21 mouse cellular contexts compared by ENCODE assay signal in the genomic region with DNA sequence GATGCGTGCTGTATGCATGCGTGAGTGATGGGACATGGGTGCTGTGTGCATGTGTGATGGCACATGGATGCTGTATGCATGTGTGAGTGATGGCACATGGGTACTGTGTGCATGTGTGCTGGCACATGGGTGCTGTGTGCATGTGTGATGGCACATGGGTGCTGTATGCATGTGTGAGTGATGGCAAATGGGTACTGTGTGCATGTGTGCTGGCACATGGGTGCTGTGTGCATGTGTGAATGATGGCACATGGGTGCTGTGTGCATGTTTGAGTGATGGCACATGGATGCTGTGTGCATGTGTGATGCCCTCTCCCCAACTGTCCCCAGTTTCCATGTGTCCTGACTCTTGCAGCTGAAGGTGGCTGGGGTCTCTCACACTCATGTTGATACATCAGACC. TPM values are rescaled to one million over a fixed set of nuclear protein-coding genes. Genes with fewer than 3 reads are reported as not detected.
DNase-seq lines count a peak whose midpoint lies in the region; ATAC-seq and TF ChIP-seq lines count a peak whose summit lies in the region.
"Had no signal": no experiment of that assay in that cellular context is flagged by ENCODE, and none has a peak within 500 bp of the region (broad histone marks: within the 10 kb centered on the region; RNA-seq: fewer than 3 reads in every experiment).

No protein-coding gene starts in this region.

- H3K9ac ChIP-seq in midbrain, postnatal 0 days (replicated peaks; ENCODE audit: low read length, poor library complexity, severe bottlenecking), result no peak overlapping the region
- H3K9ac ChIP-seq: embryonic facial prominence, embryonic 13.5 days; embryonic facial prominence, embryonic 15.5 days had no signal

- peaks cover 90% of the 10 kb centered on the region for H3K36me3 ChIP-seq in megakaryocyte, embryonic 14.5 days (replicated peaks; ENCODE audit: low read length)
- H3K36me3 ChIP-seq in G1E (replicated peaks), result peaks cover 96% of the 10 kb centered on the region
- peaks cover 7% of the 10 kb centered on the region for H3K36me3 ChIP-seq in myocyte (ENCODE audit: control insufficient read depth, insufficient read depth)
- peaks cover 86% of the 10 kb centered on the region for H3K36me3 ChIP-seq in midbrain, postnatal 0 days (ENCODE audit: insufficient read depth, low read length)

- H3K79me2 ChIP-seq in myocyte (ENCODE audit: control insufficient read depth, insufficient read depth), result no peaks in the 10 kb centered on the region

- TF ChIP-seq CTCF in G1E (IDR thresholded peaks at IDR 0.05; ENCODE audit: low read depth, low read length), result 0 out of 2 replicates have a peak, but pooled peaks have one; percentile 13
- no peak for TF ChIP-seq CTCF in midbrain, postnatal 0 days (IDR thresholded peaks at IDR 0.05)

- no peak overlapping the region for H3K27ac ChIP-seq in midbrain, postnatal 0 days (ENCODE audit: low read depth, low read length)
- H3K27ac ChIP-seq: embryonic facial prominence, embryonic 13.5 days; embryonic facial prominence, embryonic 15.5 days had no signal

- no peak overlapping the region for H3K4me2 ChIP-seq in myocyte (ENCODE audit: low read depth)
- no peak overlapping the region for H3K4me2 ChIP-seq in midbrain, postnatal 0 days (ENCODE audit: low read depth, low read length, poor library complexity, severe bottlenecking)
- H3K4me2 ChIP-seq: embryonic facial prominence, embryonic 13.5 days; embryonic facial prominence, embryonic 15.5 days had no signal

- TF ChIP-seq POLR2A in myocyte (IDR thresholded peaks at IDR 0.05; ENCODE audit: insufficient read length, low read depth), result peak; percentile 13

- no peaks in the 10 kb centered on the region for H3K9me3 ChIP-seq in megakaryocyte, embryonic 14.5 days
- H3K9me3 ChIP-seq in G1E (replicated peaks), result peaks cover 2% of the 10 kb centered on the region
- no peaks in the 10 kb centered on the region for H3K9me3 ChIP-seq in midbrain, postnatal 0 days (ENCODE audit: low read length)
- H3K9me3 ChIP-seq: embryonic facial prominence, embryonic 13.5 days; embryonic facial prominence, embryonic 15.5 days had no signal

- DNase-seq in G1E (ENCODE audit: low spot score), result no peak
- no peak for DNase-seq in spleen, postnatal 14 days (ENCODE audit: low spot score in 2 of 2)
- DNase-seq in midbrain, postnatal 0 days (ENCODE audit: low spot score), result no peak
- DNase-seq: adrenal gland, adult 8-10 months; adrenal gland, postnatal 14 days; cerebellum, adult 11 months; cerebellum, adult 18-20 months; cerebellum, adult 8-10 months; cerebellum, postnatal 14 days; cerebellum, postnatal 36 days; embryo, embryonic 11 days had no signal

- 98% methylated on average over 2 of the region's 2 CpGs for WGBS in midbrain, postnatal 0 days

- peak overlapping the region; percentile 11 for H3K4me3 ChIP-seq in megakaryocyte, embryonic 14.5 days (replicated peaks)
- H3K4me3 ChIP-seq in G1E (ENCODE audit: low read depth, low read length) (peak overlapping the region; percentile 25; the same call in 1 of the 2 replicates), myocyte (no peak overlapping the region)
- H3K4me3 ChIP-seq in midbrain, postnatal 0 days (ENCODE audit: low read depth, low read length), result no peak overlapping the region
- H3K4me3 ChIP-seq: embryonic facial prominence, embryonic 13.5 days; embryonic facial prominence, embryonic 15.5 days; erythroblast, embryonic 14.5 days had no signal

- H3ac ChIP-seq in myocyte (ENCODE audit: control insufficient read depth, insufficient read length), result no peak overlapping the region

- ATAC-seq in megakaryocyte, adult 5-6 weeks (ENCODE audit: poor library complexity, severe bottlenecking), result no peak
- ATAC-seq in G1E (ENCODE audit: extremely low read depth, insufficient number of reproducible peaks, low FRiP score, poor library complexity, severe bottlenecking), result no peak
- ATAC-seq in midbrain, postnatal 0 days (ENCODE audit: low FRiP score), result no peak; the same call in 1 of the 2 replicates
- ATAC-seq: activated CD4-positive, CD25-positive, alpha-beta regulatory T cell, adult 4 months; forebrain, embryonic 14.5 days; forebrain, embryonic 16.5 days; Patski had no signal

- peaks cover 34% of the 10 kb centered on the region for H3K27me3 ChIP-seq in megakaryocyte, embryonic 14.5 days (replicated peaks)
- no peaks in the 10 kb centered on the region; the same call in 1 of the 2 replicates for H3K27me3 ChIP-seq in G1E (ENCODE audit: insufficient read depth, low read length)
- H3K27me3 ChIP-seq in myocyte (ENCODE audit: control insufficient read depth, insufficient read depth, insufficient read length), result no peaks in the 10 kb centered on the region
- no peaks in the 10 kb centered on the region for H3K27me3 ChIP-seq in midbrain, postnatal 0 days (ENCODE audit: insufficient read depth, low read length)
- H3K27me3 ChIP-seq: embryonic facial prominence, embryonic 13.5 days; embryonic facial prominence, embryonic 15.5 days; Patski had no signal

- peaks cover 13% of the 10 kb centered on the region for H3K4me1 ChIP-seq in megakaryocyte, embryonic 14.5 days
- H3K4me1 ChIP-seq in G1E (ENCODE audit: insufficient read depth, low read depth, low read length), result no peaks in the 10 kb centered on the region; the same call in 1 of the 2 replicates
- H3K4me1 ChIP-seq in midbrain, postnatal 0 days (ENCODE audit: insufficient read depth, low read length), result no peaks in the 10 kb centered on the region

TF ChIP-seq in myocyte, 11 proteins besides CTCF, POLR2A, EP300 and RAD21:
- TF ChIP-seq POLR2AphosphoS2 (IDR thresholded peaks at IDR 0.05; ENCODE audit: insufficient read length, low read depth), result peak; percentile 77
- no peak for TF ChIP-seq TCF3 (IDR thresholded peaks at IDR 0.05; ENCODE audit: insufficient read length, low read depth)

RNA-seq across cellular contexts. Expression of a gene that starts 56.3 kb away (rescaled TPM):
- polyA plus RNA-seq in megakaryocyte, embryonic 14.5 days (2012; ENCODE audit: insufficient read depth, low replicate concordance), result 24.6 and 26.9 TPM in 2 replicates
- 18.1 and 18.6 TPM in 2 replicates for total RNA-seq in megakaryocyte, adult 5-6 weeks (2015)
- 17.3 and 52.6 TPM in 2 replicates for total RNA-seq in megakaryocyte, adult 5-6 weeks (2017)
- 70.5 and 77.2 TPM in 2 replicates for total RNA-seq in G1E (2014; fragmentation: Nextera tagmentation)
- total RNA-seq in G1E (2017), result 16.4 and 16.7 TPM in 2 replicates
- polyA plus RNA-seq in G1E (2012), result 83.6 and 90.8 TPM in 2 replicates
- polyA plus RNA-seq in myocyte (2012; fragmentation: generic; extraction: Trizol), result 116 TPM
- total RNA-seq in midbrain, postnatal 0 days (2014; rRNA removed), result 716 and 795 TPM in 2 replicates
- 208 and 225 TPM in 2 replicates for polyA plus RNA-seq in midbrain, postnatal 0 days (2015; fragmentation: Nextera tagmentation; extraction: Ambion mirVana)

Comparison
In these comparisons a context has a peak if more than half of its experiments do, and no peak if none do; other contexts are left out.
1. H3K4me3 ChIP-seq: peak in megakaryocyte, embryonic 14.5 days (single experiment) and G1E (single experiment); none in myocyte (single experiment) and midbrain, postnatal 0 days (single experiment).